Mouse (Mus musculus): ENCODE measurements around the gene Gpsm3. TPM values are rescaled to one million over a fixed set of nuclear protein-coding genes. Genes with fewer than 3 reads are reported as not detected.

The Gpsm3 gene
- polyA plus RNA-seq, 1 experiment from 2014 or later: 5.3 TPM

DNA sequence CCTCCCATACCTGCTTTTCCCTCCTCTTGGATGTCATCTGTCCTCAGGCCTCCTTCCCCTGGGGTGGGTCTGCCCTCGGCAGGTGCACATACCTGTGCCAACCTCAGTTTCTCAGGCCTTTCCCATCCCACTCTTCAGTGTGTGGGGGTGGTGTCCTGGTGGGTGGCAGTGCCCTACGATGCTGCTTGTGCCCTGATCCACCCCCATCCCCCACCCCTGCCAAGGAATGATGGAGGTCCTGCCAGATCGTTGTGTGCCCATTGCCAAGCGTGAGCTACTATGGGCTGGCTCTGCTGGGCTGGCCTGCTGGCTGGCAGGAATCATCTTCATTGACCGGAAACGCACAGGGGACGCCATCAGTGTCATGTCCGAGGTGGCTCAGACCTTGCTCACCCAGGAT, 21.4 kb downstream of the Gpsm3 start:
- H3K27me3 ChIP-seq (ENCODE audit: low read depth, poor library complexity, severe bottlenecking): no peaks in the 10 kb centered on the region
- H3K36me3 ChIP-seq: peaks cover 76% of the 10 kb centered on the region
- H3K4me1 ChIP-seq: peaks cover 31% of the 10 kb centered on the region
- no peak for DNase-seq (ENCODE audit: low spot score)
- no peak overlapping the region for H3K4me3 ChIP-seq
- no peak overlapping the region for H3K27ac ChIP-seq (replicated peaks)
- no peaks in the 10 kb centered on the region for H3K9me3 ChIP-seq (replicated peaks)
- 93% methylated on average over 8 of the region's 8 CpGs for WGBS

DNA sequence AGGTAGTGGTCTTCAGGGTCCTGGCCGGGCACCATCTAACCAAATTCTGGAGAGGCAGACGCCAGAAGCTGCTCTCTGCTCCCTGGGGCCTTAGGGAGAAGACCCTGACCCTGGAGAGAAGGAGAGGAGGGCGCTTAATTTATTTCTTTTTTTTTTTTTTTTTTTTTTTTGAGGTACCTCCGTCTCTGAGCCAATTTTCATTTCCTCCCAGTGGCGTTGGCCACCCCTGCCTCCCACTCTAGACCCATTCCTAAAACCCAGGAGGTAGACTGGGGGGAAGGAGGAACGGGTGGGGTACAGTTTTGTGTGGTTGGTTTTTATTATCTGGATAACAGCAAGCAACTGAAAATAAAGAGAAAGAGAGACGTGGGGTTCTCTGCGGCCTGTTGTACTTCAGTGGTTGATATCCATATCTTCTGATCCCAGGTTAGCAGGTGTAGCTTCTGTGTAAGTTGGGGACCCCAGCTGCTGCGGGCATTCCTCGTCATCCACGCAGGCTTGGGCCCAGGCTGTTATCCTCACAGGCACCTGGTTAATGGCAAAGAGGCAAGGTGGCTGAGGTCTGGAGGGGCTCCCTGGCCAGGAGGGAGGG, 23.5 kb downstream of the Gpsm3 start:
- DNase-seq (ENCODE audit: low spot score): no peak
- 92% methylated on average over 11 of the region's 11 CpGs for WGBS
- Histone ChIP-seq H3K27me3 (ENCODE audit: low read depth, poor library complexity, severe bottlenecking) (no peaks in the 10 kb centered on the region), H3K27ac (replicated peaks) (no peak overlapping the region), H3K36me3 (peaks cover 83% of the 10 kb centered on the region), H3K9me3 (replicated peaks) (no peaks in the 10 kb centered on the region), H3K4me1 (peaks cover 16% of the 10 kb centered on the region), H3K4me3 (no peak overlapping the region)

DNA sequence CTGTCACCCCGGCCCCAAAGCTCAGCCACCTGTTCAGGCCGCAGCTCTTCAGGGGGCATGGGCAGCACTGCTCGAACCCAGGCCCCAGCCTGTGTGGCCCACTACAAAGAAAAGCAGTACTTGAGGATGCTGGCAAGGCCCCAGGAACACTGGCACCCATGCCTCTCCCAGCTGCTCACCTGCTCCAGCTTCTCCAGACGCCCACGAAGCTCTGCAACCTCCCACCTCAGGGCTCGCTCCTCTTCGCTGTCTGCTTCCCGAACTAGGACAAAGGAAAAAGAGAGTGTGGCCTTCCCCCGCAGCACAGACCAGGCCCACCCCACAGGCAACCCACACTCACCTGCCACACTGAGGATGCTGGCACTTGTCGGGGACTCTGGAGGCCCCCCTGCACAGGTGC, 24.2 kb downstream of the Gpsm3 start:
- H3K36me3 ChIP-seq: peaks cover 78% of the 10 kb centered on the region
- peaks cover 11% of the 10 kb centered on the region for H3K4me1 ChIP-seq
- WGBS: 90% methylated on average over 10 of the region's 10 CpGs
- no peaks in the 10 kb centered on the region for H3K9me3 ChIP-seq (replicated peaks)
- no peak for DNase-seq (ENCODE audit: low spot score)
- peak overlapping the region; percentile 11; the same call in 1 of the 2 replicates for H3K4me3 ChIP-seq
- H3K27me3 ChIP-seq (ENCODE audit: low read depth, poor library complexity, severe bottlenecking): no peaks in the 10 kb centered on the region
- no peak overlapping the region for H3K27ac ChIP-seq (replicated peaks)

DNA sequence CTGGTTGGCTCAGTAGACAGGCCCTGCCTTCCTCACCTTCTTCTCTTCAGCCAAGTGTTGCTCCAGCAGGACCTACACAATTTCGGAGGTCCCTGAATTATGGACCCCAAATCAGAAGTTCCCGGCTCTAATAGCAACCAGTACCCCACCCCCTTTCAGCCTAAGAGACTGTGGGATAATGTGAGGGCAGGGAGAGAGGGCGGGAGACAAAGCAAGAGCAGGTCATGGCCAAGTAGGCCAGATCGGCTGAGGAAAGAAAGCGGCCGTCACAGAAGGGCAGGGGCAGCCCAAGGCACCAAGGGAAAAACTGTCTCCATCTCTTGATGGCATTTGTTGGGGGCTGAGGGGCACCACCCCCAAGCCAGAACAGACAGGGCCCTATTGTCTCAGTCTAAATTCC, 26.3 kb downstream of the Gpsm3 start, which contains the start of gene Egfl8:
Gene Egfl8, minus strand, starts transcription at position 101 of the 400 bp plus-strand sequence.
- Histone ChIP-seq H3K27me3 (ENCODE audit: low read depth, poor library complexity, severe bottlenecking) (no peaks in the 10 kb centered on the region), H3K9me3 (replicated peaks) (no peaks in the 10 kb centered on the region), H3K36me3 (peaks cover 72% of the 10 kb centered on the region), H3K4me1 (peaks cover 10% of the 10 kb centered on the region), H3K4me3 (no peak within 1 kb of the TSS), H3K27ac (replicated peaks) (peak within 1 kb of the TSS; percentile 53; the same call in 1 of the 2 replicates)
- no peak for DNase-seq (ENCODE audit: low spot score)
- WGBS: 72% methylated on average over 6 of the region's 6 CpGs

DNA sequence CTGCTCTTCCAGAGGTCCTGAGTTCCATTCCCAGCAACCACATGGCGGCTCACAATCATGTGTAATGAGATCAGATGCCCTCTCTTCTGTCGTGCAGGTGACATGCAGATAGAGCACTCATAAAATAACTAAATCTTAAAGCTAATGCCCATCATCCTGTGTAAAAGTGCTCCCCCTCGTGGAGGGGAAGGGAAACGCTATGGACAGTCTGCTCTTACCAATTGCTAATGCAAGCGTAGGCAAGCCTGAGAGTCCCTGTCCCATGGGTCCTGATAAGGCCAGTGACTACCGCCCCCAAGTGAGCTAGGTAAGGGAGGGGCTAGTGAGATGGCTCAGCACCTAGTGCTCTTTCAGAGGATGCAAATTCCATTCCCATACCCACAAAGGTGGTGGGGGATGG, 29.4 kb downstream of the Gpsm3 start:
- no peak overlapping the region for H3K27ac ChIP-seq (replicated peaks)
- DNase-seq (ENCODE audit: low spot score): peak; percentile 64
- no peaks in the 10 kb centered on the region for H3K27me3 ChIP-seq (ENCODE audit: low read depth, poor library complexity, severe bottlenecking)
- 19% methylated on average over 6 of the region's 6 CpGs for WGBS
- no peak overlapping the region for H3K4me3 ChIP-seq
- peaks cover 70% of the 10 kb centered on the region for H3K36me3 ChIP-seq
- H3K9me3 ChIP-seq (replicated peaks): no peaks in the 10 kb centered on the region
- H3K4me1 ChIP-seq: peaks cover 10% of the 10 kb centered on the region

DNA sequence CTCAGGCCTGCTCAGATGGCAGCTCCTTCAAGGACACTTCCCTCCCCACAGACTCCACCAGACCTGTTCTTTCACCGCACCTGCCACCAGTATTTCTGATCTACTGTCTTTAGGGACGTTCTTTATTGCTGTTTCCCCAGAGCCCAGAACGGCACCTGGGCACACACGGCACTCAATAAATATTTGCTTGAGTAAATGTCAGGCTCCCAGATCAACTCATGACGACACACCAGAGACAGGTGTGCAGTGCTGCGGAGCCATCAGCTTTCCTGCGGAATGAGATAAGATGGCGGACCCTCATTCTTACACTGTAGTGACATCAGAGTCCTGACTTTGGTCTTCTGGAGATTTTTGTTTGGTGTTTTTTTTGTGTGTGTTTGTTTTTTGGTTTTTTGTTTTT, 31.4 kb downstream of the Gpsm3 start:
- H3K27ac ChIP-seq (replicated peaks): no peak overlapping the region
- WGBS: 94% methylated on average over 8 of the region's 8 CpGs
- peaks cover 8% of the 10 kb centered on the region for H3K4me1 ChIP-seq
- H3K4me3 ChIP-seq: no peak overlapping the region
- no peak for DNase-seq (ENCODE audit: low spot score)
- no peaks in the 10 kb centered on the region for H3K27me3 ChIP-seq (ENCODE audit: low read depth, poor library complexity, severe bottlenecking)
- H3K36me3 ChIP-seq: peaks cover 61% of the 10 kb centered on the region
- no peaks in the 10 kb centered on the region for H3K9me3 ChIP-seq (replicated peaks)

DNA sequence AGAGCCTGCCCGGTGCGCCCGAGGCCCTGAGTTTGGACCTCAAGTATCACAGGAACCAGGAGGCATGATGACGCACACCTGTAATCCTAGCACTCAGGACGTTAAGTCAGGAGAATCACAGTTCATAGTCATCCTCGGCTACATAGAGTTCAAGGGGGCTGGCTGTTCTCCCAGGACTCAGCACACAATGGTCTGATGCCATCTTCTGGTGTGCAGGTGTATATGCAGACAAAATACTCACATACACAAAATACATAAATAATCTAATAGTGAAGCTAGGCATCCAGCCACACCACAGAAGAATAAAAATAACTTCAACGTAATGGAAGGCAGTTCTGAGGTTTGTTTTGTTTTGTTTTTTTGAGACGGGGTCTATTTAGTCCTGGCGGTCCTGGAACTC, 33.6 kb downstream of the Gpsm3 start:
- H3K4me1 ChIP-seq: peaks cover 24% of the 10 kb centered on the region
- H3K36me3 ChIP-seq: peaks cover 44% of the 10 kb centered on the region
- DNase-seq (ENCODE audit: low spot score): no peak
- H3K27me3 ChIP-seq (ENCODE audit: low read depth, poor library complexity, severe bottlenecking): peaks cover under 1% of the 10 kb centered on the region; the same call in 1 of the 2 replicates
- H3K9me3 ChIP-seq (replicated peaks): no peaks in the 10 kb centered on the region
- WGBS: 92% methylated on average over 9 of the region's 9 CpGs
- H3K4me3 ChIP-seq: no peak overlapping the region
- H3K27ac ChIP-seq (replicated peaks): no peak overlapping the region

DNA sequence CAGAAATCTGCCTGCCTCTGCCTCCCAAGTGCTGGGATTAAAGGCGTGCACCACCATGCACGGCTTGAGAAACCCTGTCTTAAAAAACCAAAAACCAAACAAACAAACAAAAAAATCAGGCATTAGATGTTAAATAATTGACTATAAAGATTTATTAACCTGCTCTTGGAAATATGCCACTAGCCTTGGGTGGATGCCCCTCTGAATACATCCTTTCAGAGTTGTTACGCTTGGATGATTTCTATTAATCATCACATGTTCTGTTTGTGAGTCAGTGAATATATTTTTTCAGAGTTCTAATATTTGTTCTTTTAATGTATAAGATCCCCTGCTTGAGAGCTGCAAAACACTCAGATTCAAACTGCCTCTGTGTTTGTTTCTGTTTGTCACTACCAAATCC, 35.4 kb downstream of the Gpsm3 start:
- WGBS: 94% methylated on average over 3 of the region's 3 CpGs
- H3K4me3 ChIP-seq: no peak overlapping the region
- H3K4me1 ChIP-seq: peaks cover 42% of the 10 kb centered on the region
- no peak for DNase-seq (ENCODE audit: low spot score)
- peaks cover 19% of the 10 kb centered on the region for H3K27me3 ChIP-seq (ENCODE audit: low read depth, poor library complexity, severe bottlenecking)
- H3K36me3 ChIP-seq: peaks cover 43% of the 10 kb centered on the region
- no peak overlapping the region for H3K27ac ChIP-seq (replicated peaks)
- no peaks in the 10 kb centered on the region for H3K9me3 ChIP-seq (replicated peaks)

DNA sequence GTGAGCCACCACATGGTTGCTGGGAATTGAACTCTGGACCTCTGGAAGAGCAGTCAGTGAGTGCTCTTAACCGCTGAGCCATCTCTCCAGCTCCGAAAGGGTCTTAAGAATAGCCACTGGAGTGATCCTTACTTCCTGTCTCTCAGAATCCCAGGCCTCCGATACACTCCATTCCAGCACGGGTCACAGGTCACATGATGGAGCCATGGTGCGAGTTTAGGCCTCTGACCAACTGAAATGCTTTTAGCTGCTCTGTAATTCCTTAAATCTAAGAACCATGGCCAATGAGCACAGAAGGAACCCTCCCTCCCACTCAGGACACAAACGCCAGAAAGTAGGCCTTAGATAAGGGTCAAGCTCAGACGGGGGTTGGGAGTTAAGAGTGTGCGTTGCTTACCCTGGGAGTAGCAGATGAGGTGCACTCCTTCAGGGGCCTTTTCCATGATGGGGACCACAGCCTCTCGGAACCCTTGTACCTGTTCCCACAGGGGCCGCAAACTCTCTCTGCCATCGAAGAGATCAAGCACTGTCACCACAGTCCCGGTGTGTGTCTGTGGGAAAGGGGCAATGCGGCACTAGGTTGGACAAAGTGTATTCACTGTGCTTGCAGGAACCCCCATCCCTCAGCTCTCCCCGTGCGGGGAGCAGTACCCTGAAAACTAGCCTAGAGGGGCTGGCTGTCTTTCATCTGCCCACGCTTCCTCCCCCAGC, 36.6 kb downstream of the Gpsm3 start:
- Histone ChIP-seq H3K36me3 (peaks cover 35% of the 10 kb centered on the region), H3K4me1 (peaks cover 54% of the 10 kb centered on the region), H3K4me3 (peak overlapping the region; percentile 64), H3K9me3 (replicated peaks) (no peaks in the 10 kb centered on the region), H3K27me3 (ENCODE audit: low read depth, poor library complexity, severe bottlenecking) (peaks cover 31% of the 10 kb centered on the region), H3K27ac (replicated peaks) (peak overlapping the region; percentile 94)
- 53% methylated on average over 16 of the region's 16 CpGs for WGBS
- DNase-seq (ENCODE audit: low spot score): no peak

DNA sequence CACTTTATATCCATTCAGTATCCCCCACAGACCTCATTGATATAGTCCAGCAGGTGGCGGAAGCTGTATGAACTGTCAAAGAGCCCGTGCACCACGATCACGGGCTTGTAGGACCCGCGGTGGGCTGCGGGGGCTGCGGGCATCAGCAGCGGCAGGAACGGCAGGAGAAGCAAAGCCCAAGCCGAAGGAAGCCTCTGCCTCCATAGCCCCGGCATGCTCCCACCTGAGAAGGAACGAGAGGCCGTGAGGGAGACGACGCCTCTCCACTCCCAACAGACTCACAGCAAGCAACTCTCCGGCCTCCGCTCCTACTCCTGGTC, 37.1 kb downstream of the Gpsm3 start:
- Histone ChIP-seq H3K4me1 (peaks cover 60% of the 10 kb centered on the region), H3K36me3 (peaks cover 30% of the 10 kb centered on the region), H3K9me3 (replicated peaks) (no peaks in the 10 kb centered on the region), H3K27ac (replicated peaks) (peak overlapping the region; percentile 94), H3K4me3 (peak overlapping the region; percentile 64), H3K27me3 (ENCODE audit: low read depth, poor library complexity, severe bottlenecking) (peaks cover 36% of the 10 kb centered on the region)
- DNase-seq (ENCODE audit: low spot score): peak; percentile 54
- 0% methylated on average over 18 of the region's 18 CpGs for WGBS

DNA sequence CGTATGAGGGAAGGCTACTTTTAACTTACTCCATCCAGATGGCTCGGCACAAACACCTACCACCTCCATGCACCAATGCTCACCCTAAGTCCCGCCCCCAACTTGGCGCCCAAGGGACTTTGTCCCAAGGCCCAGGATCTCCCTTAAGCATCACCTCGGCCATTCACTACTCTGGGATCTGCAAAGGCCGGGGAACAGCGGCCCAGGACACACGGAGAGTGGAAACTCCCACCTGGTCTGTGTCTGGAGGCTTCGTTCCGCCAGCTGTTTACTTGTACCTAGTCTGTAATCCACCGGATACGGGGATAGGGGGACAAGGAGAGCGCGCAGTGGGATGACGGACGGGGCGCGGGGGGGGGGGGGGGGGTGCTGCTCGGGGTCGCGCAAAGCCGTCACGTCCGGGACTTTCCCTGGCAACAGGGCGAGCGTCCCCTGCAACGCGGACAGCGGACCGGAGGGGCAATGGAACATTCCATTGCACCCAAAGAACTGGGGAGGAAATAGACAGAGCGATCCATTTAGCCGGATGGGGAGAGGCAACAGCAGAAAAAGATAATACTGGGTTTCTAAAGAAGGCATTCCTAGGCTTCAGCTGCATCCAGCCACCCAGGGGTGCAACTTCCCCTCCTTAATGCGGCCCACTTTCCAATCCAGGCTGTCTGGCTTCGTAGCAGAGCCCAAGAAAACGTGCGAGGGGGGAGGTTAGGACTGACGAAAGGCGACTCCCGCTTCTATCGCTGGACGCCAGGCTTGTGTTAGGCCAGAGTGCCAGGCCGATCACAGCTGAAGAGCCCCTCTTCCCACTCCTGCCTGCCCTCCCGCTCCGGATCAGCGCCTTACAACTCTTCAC, 37.7 kb downstream of the Gpsm3 start:
- under 1% methylated on average over 45 of the region's 45 CpGs for WGBS
- peaks cover 42% of the 10 kb centered on the region for H3K27me3 ChIP-seq (ENCODE audit: low read depth, poor library complexity, severe bottlenecking)
- H3K9me3 ChIP-seq (replicated peaks): no peaks in the 10 kb centered on the region
- peak overlapping the region; percentile 94 for H3K27ac ChIP-seq (replicated peaks)
- peaks cover 65% of the 10 kb centered on the region for H3K4me1 ChIP-seq
- peaks cover 24% of the 10 kb centered on the region for H3K36me3 ChIP-seq
- peak; percentile 93 for DNase-seq (ENCODE audit: low spot score)
- peak overlapping the region; percentile 64 for H3K4me3 ChIP-seq

DNA sequence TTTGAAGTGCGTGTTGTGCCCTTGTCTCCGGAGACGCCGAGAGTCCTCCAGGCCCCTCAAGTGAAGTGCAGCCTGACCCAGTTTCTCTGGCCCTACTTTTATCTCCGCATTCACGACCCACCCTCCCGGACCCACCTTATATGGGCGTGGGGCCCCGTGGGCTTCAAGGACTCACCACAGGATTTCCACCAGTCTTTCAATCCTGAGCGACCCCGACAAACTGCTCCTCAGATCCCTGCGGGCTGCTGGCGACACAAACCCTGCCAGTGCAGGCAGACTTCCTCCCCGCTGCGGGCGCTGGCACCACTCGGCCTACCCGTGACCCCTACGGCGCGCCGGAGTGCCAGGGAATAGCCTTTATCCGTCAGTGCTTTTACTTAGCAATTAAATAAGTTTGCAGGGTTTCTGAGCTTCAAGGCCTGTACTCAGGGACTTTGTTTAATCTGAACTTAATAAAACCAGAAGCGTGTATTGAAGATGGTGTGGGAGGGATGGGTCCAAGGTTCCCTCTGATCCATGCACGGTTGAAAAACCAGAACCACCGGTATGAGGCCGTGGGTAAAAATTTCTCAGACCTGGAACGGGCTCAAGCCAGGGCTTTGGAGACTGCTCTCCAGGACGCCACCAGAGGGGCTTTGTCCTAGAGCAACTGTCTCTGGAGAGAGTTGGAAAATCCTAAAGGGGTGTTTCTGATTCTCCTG, 38.5 kb downstream of the Gpsm3 start, which contains the start of gene Ppt2:
Gene Ppt2, minus strand, starts transcription at position 568 of the 701 bp plus-strand sequence.
- H3K36me3 ChIP-seq: peaks cover 16% of the 10 kb centered on the region
- WGBS: 7% methylated on average over 29 of the region's 29 CpGs

More for the DNA sequence above, 38.5 kb downstream of the Gpsm3 start, which contains the start of gene Ppt2:
- H3K9me3 ChIP-seq (replicated peaks): no peaks in the 10 kb centered on the region
- peaks cover 50% of the 10 kb centered on the region for H3K27me3 ChIP-seq (ENCODE audit: low read depth, poor library complexity, severe bottlenecking)
- peak within 1 kb of the TSS; percentile 94 for H3K27ac ChIP-seq (replicated peaks)
- H3K4me3 ChIP-seq: peak within 1 kb of the TSS; percentile 64
- DNase-seq (ENCODE audit: low spot score): no peak
- H3K4me1 ChIP-seq: peaks cover 71% of the 10 kb centered on the region

Measured in midbrain, embryonic 10.5 days (tissue).